Mouse (Mus musculus): ENCODE measurements at regions not wholly inside any gene's neighbourhood (a gene's known extent, or its start where the extent isn't known, plus 50 kb on each side); places are given as distances from the start of the nearest gene placed in this dataset.

DNA sequence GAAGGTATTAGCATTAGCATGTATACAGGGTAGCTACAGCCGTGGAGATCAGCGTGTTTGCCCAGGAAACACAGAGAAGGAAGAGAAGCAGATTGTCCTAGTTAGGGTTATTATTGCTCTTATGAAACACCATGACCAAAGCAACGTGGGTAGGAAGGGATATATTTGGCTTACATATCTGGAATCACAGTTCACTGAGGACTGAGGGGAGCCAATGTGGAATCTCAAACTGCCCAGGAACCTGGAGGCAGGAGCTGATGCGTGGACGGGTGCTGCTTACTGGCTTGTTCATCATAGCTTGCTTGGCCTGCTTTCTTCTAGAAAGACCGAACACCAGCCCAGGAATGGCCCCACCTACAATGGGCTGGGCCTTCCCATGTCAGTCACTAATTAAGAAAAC, 238.4 kb downstream of the Atp23 start:
- DNase-seq (ENCODE audit: low spot score in 2 of 2) = peak in 1 of 2 experiments; percentile 55
- intact Hi-C loops (cut with DNase I) = loop anchor here (2.0 kb wide), 1 partner anchor 182 kb away; no protein-coding TSS in a partner anchor

DNA sequence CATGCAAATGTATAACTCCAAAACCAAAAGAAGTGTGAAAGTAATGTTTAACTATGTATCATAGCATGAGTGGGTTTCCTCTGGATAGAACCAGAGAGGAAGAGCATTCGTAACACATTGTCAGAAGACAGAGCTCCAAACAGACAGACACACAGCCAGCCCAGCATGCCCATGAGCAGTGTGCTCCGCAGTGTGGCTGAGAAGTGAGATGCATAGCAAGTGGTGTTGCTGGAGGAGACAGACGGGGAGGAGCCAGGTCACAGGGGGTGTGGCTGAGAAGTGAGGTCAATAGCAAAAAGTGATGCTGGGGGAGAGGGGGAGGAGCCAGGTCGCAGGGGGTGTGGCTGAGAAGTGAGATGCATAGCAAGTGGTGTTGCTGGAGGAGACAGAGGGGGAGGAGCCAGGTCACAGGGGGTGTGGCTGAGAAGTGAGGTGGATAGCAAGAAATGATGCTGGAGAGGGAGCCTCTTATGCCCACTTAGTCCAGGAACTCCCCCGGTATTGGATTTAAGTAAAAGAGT, 240.0 kb downstream of the Atp23 start:
- intact Hi-C loops (cut with DNase I) = no loop called here
- DNase-seq (ENCODE audit: low spot score in 2 of 2) = no peak

DNA sequence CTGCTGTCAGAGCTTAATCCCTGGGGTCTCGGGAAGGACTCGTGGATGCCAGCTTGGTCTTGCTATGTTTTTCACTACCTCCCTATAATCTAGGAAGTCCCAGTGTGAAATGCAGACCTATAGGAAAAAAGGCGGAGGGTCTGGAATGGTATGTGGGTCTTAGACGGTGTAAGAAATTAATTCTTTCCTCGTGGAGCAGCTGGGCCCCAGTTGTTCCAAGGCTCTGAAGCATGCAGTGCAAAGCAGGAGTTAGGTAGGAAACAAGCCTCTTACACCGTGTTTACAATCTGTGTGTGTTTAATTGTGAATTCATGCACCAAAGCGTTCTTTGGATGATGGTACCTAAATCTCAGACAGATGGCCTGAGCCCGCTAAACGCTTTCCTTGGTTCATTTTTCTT, 241.1 kb downstream of the Atp23 start:
- intact Hi-C loops (cut with DNase I) = no loop called here
- DNase-seq (ENCODE audit: low spot score in 2 of 2) = no peak

DNA sequence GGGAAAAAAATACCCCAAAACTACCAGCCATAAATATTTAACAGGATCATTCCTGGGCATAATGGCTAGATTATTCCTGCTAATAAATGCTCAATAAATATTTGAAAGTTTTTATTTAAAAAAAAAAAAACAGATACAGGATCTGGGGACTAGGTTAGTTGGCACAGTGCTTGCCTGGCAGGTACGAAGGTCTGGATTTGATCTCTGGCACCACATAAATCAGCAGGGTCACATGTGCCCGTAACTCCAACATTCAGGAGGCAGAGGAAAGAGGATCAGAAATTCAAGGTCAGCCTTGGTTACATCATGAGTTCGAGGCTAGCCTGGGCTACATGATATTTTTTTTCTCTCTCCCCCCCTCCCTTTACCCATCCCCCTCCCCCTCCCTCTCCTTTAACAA, 248.5 kb downstream of the Atp23 start:
- intact Hi-C loops (cut with DNase I) = no loop called here
- no peak for DNase-seq (ENCODE audit: low spot score in 2 of 2)

DNA sequence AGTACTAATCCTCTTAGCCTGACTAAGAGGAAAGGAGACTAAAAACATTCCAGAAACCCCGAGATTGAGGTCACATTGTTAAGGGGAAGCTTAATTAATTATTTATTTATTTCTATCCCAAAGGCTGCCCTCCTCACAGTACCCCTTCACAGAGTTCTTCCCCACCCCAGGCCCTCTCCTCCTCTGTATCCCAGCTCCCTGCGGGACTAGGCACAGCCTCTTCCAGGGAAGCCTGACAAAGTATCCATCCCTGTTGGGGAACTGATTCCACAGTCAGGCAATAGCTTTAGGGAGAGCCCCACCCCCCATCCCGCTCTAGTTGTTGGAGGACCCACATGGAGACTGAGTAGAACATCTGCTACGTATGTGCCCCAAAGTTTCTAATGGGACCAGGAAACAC, 254.6 kb downstream of the Atp23 start:
- intact Hi-C loops (cut with DNase I) = no loop called here

DNA sequence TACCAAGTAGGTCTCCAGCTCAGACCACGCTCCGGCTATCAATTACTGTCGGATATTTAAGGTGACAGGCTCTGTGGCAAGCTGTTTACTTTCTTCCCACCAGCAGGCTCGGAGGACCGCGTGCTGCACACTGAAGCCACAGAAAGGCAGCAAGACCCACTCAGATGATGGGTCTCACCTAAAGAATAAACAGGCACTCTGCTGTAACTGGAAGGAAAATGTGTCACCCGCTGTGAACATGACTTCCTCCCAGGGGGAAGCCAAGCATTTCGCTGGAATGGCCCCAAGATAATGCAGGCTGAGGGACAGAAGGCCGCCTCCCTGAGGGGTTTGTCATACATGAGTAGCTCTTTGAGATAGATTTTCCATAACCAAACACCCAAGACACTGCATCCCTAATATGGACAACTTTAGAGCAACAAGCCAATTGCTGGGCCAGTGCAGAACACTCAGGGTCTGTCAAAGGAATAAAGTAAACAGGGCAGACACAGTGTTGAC, 259.3 kb downstream of the Atp23 start:
- intact Hi-C loops (cut with DNase I) = no loop called here
- DNase-seq (ENCODE audit: low spot score in 2 of 2) = peak in 1 of 2 experiments; percentile 3

More for the DNA sequence above, 254.6 kb downstream of the Atp23 start:
- DNase-seq (ENCODE audit: low spot score in 2 of 2) = no peak

DNA sequence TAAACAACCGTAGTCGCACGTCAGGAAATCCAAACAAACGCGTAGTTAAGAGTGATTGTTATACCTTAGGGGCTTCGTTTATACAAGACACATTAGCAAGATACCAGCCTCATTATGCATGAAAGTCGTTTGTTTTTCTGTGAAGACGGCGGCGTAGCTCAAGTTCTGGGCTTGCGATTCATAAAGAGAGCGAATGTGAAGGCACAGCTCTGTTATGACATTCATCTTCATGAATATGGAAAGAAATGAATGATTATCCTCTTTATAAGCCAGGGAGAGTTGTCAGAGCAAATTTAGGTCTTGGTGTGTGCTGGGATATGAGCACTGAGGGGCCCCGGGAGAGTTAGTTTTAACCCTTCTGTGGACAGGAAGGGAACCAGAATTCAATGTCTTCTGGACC, 266.4 kb downstream of the Atp23 start:
- intact Hi-C loops (cut with DNase I) = no loop called here
- no peak for DNase-seq (ENCODE audit: low spot score in 2 of 2)

DNA sequence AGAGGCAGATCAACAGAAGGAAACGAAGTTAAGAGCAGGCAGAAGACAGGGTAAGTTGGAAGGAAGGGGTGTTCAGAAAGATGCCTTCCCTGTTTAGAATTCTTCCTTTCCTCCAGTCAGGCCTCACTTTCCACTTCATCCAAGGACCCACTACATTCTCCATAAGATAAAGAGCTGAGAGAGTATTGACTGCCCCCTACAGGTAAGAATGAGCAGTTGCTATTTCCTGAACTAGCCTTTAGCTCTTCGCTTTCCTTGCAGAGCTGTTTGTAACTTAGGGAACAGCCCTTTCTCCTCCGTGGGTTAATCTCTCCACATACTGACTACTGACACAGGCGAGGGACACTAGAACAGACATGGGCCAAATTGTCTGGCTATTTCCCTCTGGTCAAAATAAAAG, 273.1 kb downstream of the Atp23 start:
- DNase-seq (ENCODE audit: low spot score in 2 of 2) = peak in 1 of 2 experiments; percentile 5
- intact Hi-C loops (cut with DNase I) = no loop called here

DNA sequence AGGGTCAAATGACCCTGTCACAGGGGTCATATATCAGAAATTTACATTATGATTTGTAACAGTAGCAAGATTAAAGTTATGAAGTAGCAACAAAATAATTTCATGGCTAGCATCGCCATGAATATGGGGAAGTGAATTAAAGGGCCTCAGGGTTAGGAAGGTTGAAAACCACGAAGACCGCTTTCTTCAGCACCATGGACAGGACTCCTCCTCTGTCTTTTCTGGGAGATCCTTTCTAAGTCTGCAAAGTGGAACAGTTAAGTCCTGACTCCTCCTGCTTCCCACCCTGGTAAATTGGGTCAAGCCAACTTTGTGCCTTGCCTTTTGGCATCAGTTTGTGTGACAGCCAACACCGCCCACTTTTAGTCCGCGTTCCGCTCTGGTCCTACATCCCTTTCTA, 275.7 kb downstream of the Atp23 start:
- intact Hi-C loops (cut with DNase I) = no loop called here
- DNase-seq (ENCODE audit: low spot score in 2 of 2) = no peak

DNA sequence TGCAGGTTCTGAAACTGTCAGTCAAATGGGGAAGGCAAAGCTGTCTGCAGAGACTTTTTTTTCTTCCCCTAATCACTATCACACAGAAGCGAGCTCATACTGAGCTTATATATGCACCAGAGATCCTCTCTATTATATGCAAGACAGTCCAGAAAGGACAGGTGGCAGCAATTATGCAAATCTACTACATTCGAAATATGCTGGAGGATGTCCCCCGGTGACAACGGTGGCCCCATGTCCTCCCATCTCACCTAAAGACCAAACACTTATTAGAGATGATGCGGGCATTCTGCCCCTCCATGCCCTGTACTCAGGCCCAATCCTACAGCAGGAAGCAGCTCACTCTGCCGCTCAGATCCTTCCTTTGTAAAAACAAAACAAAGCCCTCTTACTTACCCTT, 280.4 kb downstream of the Atp23 start:
- intact Hi-C loops (cut with DNase I) = no loop called here
- DNase-seq (ENCODE audit: low spot score in 2 of 2) = no peak

DNA sequence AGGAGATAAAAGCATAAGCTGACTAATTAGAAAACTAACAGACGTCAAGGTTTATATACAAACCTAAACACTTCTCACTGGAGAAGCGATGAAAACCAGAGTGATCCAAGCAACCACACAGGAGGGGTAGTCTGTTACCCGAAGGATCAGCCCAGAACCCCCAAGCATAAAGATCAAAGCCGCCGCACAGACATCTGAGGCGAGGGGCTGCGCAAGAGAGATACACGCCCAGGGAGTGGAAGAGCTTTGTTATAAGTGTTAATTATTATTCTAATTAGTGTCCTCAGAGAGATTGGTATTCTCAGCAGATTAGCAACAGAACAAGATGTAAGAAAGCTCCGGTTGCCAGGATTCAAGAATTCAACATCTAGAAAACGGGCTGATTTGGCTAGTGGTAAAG, 281.2 kb downstream of the Atp23 start:
- DNase-seq (ENCODE audit: low spot score in 2 of 2) = no peak
- intact Hi-C loops (cut with DNase I) = no loop called here

DNA sequence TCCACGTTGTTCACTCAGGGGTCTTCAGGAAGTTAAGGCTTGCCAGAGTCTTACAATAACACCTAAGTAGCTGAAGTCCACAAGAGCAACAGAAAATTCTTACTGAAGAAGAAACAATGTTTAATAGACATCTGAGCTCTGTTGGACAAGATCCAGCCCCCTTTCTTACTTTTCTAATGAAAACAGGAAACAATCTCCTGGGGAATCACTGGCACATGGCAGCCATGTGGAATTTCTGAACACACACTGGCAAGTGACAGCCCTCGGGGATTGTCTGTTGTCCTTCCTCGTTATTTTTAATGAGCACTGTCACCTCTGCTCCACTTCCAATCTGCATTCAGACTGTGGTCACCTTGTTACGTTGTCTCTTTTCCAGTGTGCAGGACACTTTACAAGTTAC, 288.9 kb downstream of the Atp23 start:
- no peak for DNase-seq (ENCODE audit: low spot score in 2 of 2)
- intact Hi-C loops (cut with DNase I) = no loop called here

DNA sequence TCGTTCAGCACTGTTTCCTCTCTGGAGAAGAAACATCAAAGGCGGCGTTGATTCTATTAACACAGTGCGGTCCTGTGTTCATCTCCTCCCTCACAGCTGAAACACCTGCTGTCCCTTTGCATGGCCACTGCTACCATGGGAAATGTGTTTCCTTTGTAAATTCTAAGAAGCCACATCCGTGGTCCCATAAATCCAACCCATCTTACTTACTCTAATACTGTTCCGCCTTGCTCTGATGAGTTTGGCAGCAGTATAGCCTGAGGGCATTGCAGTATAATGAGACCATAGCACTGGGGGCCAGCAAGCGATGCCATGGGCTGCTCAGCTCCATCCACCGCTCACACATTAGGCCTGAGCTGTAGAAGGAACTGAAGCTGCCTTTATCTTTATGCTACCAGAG, 290.6 kb downstream of the Atp23 start:
- no peak for DNase-seq (ENCODE audit: low spot score in 2 of 2)
- intact Hi-C loops (cut with DNase I) = no loop called here

DNA sequence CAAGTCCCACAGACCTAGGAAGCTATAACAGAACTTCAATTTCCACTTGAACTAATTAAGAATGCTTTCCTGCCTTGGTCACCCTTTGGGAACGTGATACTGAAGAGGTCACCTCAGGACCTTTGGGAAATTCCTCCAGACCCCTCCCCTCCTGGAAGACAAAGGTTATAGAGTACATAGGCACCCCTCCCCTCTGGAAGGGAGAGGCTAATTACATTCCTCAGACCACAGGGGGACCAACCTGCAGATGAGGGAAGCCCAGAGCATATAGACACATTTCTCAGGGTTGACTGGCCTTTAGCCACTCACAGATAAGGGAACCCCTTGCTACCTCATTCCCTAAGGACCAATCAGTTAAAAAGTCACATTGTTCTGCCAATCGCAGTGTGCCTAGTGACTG, 301.5 kb downstream of the Atp23 start:
- DNase-seq (ENCODE audit: low spot score in 2 of 2) = no peak
- intact Hi-C loops (cut with DNase I) = no loop called here

DNA sequence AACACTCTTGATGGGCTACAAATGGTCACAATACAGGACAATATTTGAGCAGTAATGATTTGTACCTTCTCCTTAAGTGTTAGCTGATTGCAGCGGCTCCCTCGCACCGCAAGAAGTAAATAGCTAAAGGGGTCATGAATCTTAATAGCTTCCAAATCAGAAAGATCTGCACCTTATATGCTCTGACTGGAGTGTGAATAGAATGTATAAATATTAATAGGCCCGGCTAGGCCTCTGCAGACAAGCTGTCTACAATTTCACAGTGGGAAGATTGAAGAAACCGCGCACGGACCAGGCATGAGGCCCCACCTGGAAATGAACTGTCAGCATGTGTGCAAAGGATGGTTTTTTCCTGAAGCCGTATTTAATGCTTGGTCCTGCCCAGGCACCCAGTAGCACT, 333.0 kb downstream of the Atp23 start:
- intact Hi-C loops (cut with DNase I) = no loop called here
- no peak for DNase-seq (ENCODE audit: low spot score in 2 of 2)

DNA sequence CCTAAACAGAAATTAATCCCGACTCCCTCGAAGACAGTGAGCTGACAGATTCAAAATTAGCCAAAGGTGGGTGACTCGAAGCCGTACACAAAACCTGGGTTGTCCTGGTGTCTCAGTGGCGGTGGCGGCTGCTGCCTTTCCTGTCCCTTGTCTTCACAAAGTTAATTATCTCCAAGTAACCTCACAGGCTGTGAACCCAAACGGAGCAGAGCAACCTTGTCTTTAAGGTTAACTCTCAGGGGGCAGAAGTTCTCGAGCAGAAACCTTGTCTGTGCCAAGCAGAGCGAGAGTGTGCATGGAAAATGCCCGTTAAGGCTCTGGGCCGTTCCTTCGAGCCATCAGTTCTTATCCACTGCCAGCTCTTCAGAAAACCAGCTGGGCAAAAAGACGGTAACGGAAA, 335.8 kb downstream of the Atp23 start:
- DNase-seq (ENCODE audit: low spot score in 2 of 2) = no peak
- intact Hi-C loops (cut with DNase I) = no loop called here

DNA sequence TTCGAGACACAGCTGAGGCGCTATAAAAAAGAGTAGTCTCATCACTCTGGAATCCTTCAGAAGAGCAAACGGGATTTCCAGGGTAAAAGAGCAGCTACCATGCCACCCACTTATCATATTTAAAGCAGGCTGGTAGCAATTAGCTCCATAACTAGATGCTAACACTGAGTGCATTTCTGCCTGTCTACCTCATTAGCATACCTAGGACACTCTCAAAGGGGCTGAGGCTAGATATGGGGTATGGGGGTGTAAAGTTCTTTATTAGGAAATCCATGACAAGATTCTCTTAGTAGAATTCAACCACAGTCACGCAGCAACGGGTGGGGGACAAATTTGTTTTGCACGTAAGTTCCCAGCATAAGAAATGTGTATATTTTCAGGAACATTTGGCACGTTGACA, 346.1 kb downstream of the Atp23 start:
- DNase-seq (ENCODE audit: low spot score in 2 of 2) = peak; percentile 6 to 60
- intact Hi-C loops (cut with DNase I) = no loop called here

DNA sequence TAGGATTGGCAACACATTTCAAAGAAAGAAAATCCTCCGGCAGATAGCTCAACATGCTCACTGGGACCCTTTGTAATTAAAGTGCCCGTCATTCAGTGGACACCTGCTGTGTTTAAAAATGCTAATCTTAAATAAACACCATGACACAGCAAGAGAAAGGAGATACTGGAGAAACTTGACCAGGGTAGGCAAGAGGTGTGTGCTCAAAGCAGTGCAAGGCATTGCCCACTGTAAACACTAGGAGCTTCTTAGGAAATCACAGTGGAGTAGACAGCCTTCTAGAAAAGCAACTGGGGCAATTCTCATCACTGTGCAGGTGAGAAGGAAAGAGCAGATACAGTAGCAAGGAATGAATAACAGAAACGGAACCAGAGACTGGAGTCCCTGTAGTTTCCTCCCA, 369.2 kb downstream of the Atp23 start:
- intact Hi-C loops (cut with DNase I) = loop anchor here (2.0 to 10.0 kb wide), 4 partner anchors 201 to 807 kb away; no protein-coding TSS in a partner anchor
- DNase-seq (ENCODE audit: low spot score in 2 of 2) = no peak

DNA sequence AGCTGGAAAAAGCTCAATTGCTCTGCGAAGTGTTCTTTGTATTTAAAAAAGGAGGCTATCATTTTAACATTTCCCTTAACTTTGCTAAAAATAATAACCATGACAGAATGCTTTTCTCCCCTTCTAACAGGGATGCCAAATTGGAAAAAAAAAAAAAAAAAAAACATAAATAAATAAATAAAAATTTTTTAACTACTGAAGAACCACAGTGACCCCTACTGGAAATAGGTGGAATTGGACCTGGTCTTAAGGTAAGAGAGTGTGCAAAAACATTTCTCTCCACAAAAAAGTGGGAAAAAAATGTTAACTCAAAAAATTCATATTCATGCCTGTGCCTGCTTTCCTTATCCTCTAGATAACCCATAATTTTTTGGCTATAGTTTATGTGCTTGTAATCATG, 369.8 kb downstream of the Atp23 start:
- intact Hi-C loops (cut with DNase I) = loop anchor here (2.0 to 10.0 kb wide), 4 partner anchors 201 to 807 kb away; no protein-coding TSS in a partner anchor
- peak; percentile 39 to 62 for DNase-seq (ENCODE audit: low spot score in 2 of 2)

DNA sequence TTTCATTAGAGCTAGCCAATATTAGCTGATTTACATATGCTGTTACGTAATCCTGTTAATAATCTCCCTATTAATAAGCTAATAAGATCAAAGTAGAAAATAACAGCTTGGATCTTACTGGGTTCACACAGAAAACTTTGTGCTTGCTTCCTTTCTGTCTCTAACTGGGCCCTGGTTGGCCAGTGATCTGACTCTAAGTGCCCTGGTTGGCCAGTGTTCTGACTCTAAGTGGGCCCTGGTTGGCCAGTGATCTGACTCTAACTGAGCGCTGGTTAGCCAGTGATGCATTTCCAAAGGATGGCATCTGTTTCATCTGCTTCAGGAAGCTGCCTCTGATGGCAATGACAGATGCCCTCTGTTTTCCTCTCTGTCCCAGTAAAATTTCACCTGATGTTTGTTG, 372.4 kb downstream of the Atp23 start:
- intact Hi-C loops (cut with DNase I) = no loop called here
- DNase-seq (ENCODE audit: low spot score in 2 of 2) = no peak

DNA sequence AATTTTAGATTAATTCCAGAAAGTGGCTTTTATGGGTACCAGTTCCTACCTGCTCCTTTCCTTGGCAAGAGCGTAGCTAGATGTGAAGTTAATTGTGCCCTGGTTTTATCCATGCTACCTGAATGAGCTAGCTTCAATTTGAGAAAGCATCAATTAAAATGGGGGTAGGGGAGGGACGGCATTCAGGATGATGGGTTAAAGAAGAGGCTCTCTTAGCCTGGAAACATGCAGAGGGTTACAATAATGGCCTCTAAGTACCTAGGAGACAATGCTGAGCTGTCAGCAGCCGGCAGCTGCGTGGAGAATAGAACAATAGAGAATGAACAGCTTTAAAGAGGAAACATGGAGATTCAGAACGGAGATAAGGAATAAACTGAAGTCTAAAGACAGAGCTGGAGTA, 375.0 kb downstream of the Atp23 start:
- intact Hi-C loops (cut with DNase I) = no loop called here

More for the DNA sequence above, 375.0 kb downstream of the Atp23 start:
- no peak for DNase-seq (ENCODE audit: low spot score in 2 of 2)

Measured in left cerebral cortex, postnatal 25 days (tissue).